Mouse (Mus musculus): Measurements from ENCODE around the gene Abtb2. TPM values are rescaled to one million over a fixed set of nuclear protein-coding genes. Genes with fewer than 3 reads are reported as not detected.

Abtb2 gene
- polyA plus RNA-seq, 1 experiment = 4.2 TPM

DNA sequence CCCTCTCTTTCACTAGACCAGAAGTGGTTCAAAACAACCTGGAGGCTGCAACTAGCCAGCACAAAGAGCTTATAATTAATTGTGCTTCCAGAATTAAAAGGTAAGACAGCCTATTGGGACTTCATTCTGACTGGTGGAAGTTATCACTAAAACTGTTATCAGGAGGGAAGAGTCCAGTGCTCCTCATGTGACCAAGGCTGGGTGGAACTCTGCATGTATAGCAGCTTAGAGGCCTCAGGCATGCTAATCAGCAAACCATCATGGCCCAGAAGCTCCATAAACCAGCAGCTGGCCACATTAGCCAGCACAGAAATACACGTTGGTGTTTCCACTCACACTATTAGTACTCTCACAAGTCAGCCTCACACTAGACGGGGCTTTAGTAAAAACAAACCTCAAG is 180.7 kb downstream of the Abtb2 start:
- no peak overlapping the region for H3K9ac ChIP-seq (ENCODE audit: low read depth, poor library complexity, severe bottlenecking)
- TF ChIP-seq EP300 (IDR thresholded peaks at IDR 0.05; ENCODE audit: insufficient read depth, low read depth, low read length) = no peak
- TF ChIP-seq CTCF (IDR thresholded peaks at IDR 0.05; ENCODE audit: low read depth, low read length) = no peak
- TF ChIP-seq POLR2A (IDR thresholded peaks at IDR 0.05; ENCODE audit: insufficient read depth, low read length) = no peak
- peaks cover 57% of the 10 kb centered on the region for H3K36me3 ChIP-seq (ENCODE audit: control insufficient read depth, insufficient read depth, low read length, poor library complexity, severe bottlenecking)
- no peaks in the 10 kb centered on the region for H3K27me3 ChIP-seq (ENCODE audit: control insufficient read depth, insufficient read depth, low read length, poor library complexity, severe bottlenecking)
- H3K4me3 ChIP-seq (ENCODE audit: low read depth, low read length) = no peak overlapping the region
- H3K9me3 ChIP-seq (replicated peaks; ENCODE audit: control insufficient read depth, insufficient read depth, low read length, poor library complexity, severe bottlenecking) = no peaks in the 10 kb centered on the region
- H3K4me1 ChIP-seq (ENCODE audit: control insufficient read depth, insufficient read depth, low read length) = no peaks in the 10 kb centered on the region
- no peak overlapping the region for H3K27ac ChIP-seq (ENCODE audit: insufficient read depth, low read length)

DNA sequence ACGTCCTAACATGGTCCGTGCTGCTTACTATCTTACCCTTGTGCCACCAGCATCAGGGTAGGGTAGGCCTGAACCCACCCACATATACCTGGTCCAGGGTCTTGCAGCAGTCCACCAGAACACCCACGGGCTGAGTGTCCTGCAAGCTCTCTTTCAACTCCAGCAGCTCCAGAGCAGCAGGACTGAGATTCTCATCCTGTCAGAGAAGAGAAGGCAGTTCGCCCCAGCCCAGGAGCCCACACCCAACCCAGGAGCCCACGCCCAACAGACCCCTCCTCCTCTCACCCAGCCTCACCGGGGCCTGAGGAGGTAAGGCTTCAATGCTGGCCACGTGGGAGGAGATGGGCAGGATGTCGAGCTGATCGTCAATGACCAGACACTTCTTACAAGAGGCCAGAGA is 181.8 kb downstream of the Abtb2 start:
- peaks cover 59% of the 10 kb centered on the region for H3K36me3 ChIP-seq (ENCODE audit: control insufficient read depth, insufficient read depth, low read length, poor library complexity, severe bottlenecking)
- H3K4me1 ChIP-seq (ENCODE audit: control insufficient read depth, insufficient read depth, low read length) = no peaks in the 10 kb centered on the region
- TF ChIP-seq EP300 (IDR thresholded peaks at IDR 0.05; ENCODE audit: insufficient read depth, low read depth, low read length) (no peak), POLR2A (IDR thresholded peaks at IDR 0.05; ENCODE audit: insufficient read depth, low read length) (no peak), CTCF (IDR thresholded peaks at IDR 0.05; ENCODE audit: low read depth, low read length) (no peak)
- no peaks in the 10 kb centered on the region for H3K27me3 ChIP-seq (ENCODE audit: control insufficient read depth, insufficient read depth, low read length, poor library complexity, severe bottlenecking)
- no peak overlapping the region for H3K4me3 ChIP-seq (ENCODE audit: low read depth, low read length)
- no peak overlapping the region for H3K27ac ChIP-seq (ENCODE audit: insufficient read depth, low read length)
- H3K9me3 ChIP-seq (replicated peaks; ENCODE audit: control insufficient read depth, insufficient read depth, low read length, poor library complexity, severe bottlenecking) = no peaks in the 10 kb centered on the region
- H3K9ac ChIP-seq (ENCODE audit: low read depth, poor library complexity, severe bottlenecking) = no peak overlapping the region

DNA sequence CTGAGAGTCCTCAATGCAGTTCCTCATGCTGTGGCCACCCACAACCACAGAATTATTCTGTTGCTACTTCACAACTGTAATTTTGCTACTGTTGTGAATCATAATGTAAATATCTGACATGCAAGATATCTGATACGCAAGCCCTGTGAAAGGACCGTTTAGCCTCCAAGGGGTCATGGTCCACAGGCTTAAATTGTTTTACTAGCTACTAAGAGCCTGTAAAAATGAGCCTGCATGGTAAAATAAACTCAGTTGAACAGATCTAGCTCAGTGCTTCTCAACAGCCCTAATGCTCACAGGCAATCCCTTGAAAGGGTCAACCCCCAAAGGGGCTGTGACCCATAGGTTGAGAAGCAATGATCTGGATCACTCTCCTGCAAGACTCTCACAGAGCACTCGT is 183.0 kb downstream of the Abtb2 start:
- Histone ChIP-seq H3K36me3 (ENCODE audit: control insufficient read depth, insufficient read depth, low read length, poor library complexity, severe bottlenecking) (peaks cover 57% of the 10 kb centered on the region), H3K9ac (ENCODE audit: low read depth, poor library complexity, severe bottlenecking) (no peak overlapping the region), H3K9me3 (replicated peaks; ENCODE audit: control insufficient read depth, insufficient read depth, low read length, poor library complexity, severe bottlenecking) (no peaks in the 10 kb centered on the region), H3K27ac (ENCODE audit: insufficient read depth, low read length) (no peak overlapping the region), H3K27me3 (ENCODE audit: control insufficient read depth, insufficient read depth, low read length, poor library complexity, severe bottlenecking) (no peaks in the 10 kb centered on the region), H3K4me1 (ENCODE audit: control insufficient read depth, insufficient read depth, low read length) (no peaks in the 10 kb centered on the region), H3K4me3 (ENCODE audit: low read depth, low read length) (no peak overlapping the region)
- TF ChIP-seq POLR2A (IDR thresholded peaks at IDR 0.05; ENCODE audit: insufficient read depth, low read length) (no peak), EP300 (IDR thresholded peaks at IDR 0.05; ENCODE audit: insufficient read depth, low read depth, low read length) (no peak), CTCF (IDR thresholded peaks at IDR 0.05; ENCODE audit: low read depth, low read length) (no peak)

DNA sequence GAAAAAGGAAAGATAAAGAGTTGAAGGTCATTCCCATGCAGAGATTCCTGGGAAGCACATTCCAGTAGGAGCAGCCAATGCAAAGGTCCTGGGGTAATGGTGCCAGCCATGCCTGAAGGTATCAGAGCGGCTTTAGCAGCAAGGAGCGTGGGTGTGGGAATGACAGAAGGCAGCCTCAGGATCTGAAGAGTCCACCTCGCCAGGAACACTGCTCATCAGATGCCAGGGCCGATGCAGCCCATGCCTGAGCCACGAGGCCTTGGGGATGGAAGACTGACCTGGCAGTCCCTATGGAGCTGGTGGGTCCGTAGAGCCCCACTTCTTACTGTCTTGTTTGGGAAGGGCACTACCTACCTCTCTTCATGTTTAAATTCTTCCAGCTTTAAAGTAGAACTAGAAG is 185.7 kb downstream of the Abtb2 start:
- H3K27ac ChIP-seq (ENCODE audit: insufficient read depth, low read length) = no peak overlapping the region
- no peaks in the 10 kb centered on the region for H3K27me3 ChIP-seq (ENCODE audit: control insufficient read depth, insufficient read depth, low read length, poor library complexity, severe bottlenecking)
- H3K4me1 ChIP-seq (ENCODE audit: control insufficient read depth, insufficient read depth, low read length) = no peaks in the 10 kb centered on the region
- no peak for TF ChIP-seq POLR2A (IDR thresholded peaks at IDR 0.05; ENCODE audit: insufficient read depth, low read length)
- TF ChIP-seq EP300 (IDR thresholded peaks at IDR 0.05; ENCODE audit: insufficient read depth, low read depth, low read length) = no peak
- TF ChIP-seq CTCF (IDR thresholded peaks at IDR 0.05; ENCODE audit: low read depth, low read length) = no peak
- H3K4me3 ChIP-seq (ENCODE audit: low read depth, low read length) = no peak overlapping the region
- peaks cover 66% of the 10 kb centered on the region for H3K36me3 ChIP-seq (ENCODE audit: control insufficient read depth, insufficient read depth, low read length, poor library complexity, severe bottlenecking)
- H3K9ac ChIP-seq (ENCODE audit: low read depth, poor library complexity, severe bottlenecking) = no peak overlapping the region
- H3K9me3 ChIP-seq (replicated peaks; ENCODE audit: control insufficient read depth, insufficient read depth, low read length, poor library complexity, severe bottlenecking) = no peaks in the 10 kb centered on the region

DNA sequence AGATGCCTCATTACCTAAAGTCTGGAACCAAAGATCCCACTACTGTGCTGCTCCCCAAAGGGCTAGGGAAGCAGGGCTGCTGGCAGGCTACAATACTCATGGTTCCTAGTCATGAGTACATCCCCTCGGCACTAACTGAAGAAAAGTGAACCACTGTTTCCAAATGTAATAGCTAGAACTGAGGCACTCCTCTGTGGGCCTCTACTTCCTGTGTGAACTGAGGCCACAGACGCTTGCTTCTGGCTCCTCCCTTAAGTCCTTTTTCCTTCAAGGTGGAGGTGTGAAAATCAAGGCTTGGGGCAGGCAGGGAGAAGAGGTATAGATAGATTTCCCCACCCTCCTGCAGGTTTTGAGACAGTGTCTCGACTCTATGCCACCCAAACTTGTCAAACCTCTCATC is 188.5 kb downstream of the Abtb2 start:
- no peaks in the 10 kb centered on the region for H3K27me3 ChIP-seq (ENCODE audit: control insufficient read depth, insufficient read depth, low read length, poor library complexity, severe bottlenecking)
- no peaks in the 10 kb centered on the region for H3K4me1 ChIP-seq (ENCODE audit: control insufficient read depth, insufficient read depth, low read length)
- no peak overlapping the region for H3K27ac ChIP-seq (ENCODE audit: insufficient read depth, low read length)
- no peaks in the 10 kb centered on the region for H3K9me3 ChIP-seq (replicated peaks; ENCODE audit: control insufficient read depth, insufficient read depth, low read length, poor library complexity, severe bottlenecking)
- TF ChIP-seq CTCF (IDR thresholded peaks at IDR 0.05; ENCODE audit: low read depth, low read length) (no peak), EP300 (IDR thresholded peaks at IDR 0.05; ENCODE audit: insufficient read depth, low read depth, low read length) (no peak), POLR2A (IDR thresholded peaks at IDR 0.05; ENCODE audit: insufficient read depth, low read length) (no peak)
- no peak overlapping the region for H3K4me3 ChIP-seq (ENCODE audit: low read depth, low read length)
- H3K36me3 ChIP-seq (ENCODE audit: control insufficient read depth, insufficient read depth, low read length, poor library complexity, severe bottlenecking) = peaks cover 70% of the 10 kb centered on the region
- H3K9ac ChIP-seq (ENCODE audit: low read depth, poor library complexity, severe bottlenecking) = no peak overlapping the region

DNA sequence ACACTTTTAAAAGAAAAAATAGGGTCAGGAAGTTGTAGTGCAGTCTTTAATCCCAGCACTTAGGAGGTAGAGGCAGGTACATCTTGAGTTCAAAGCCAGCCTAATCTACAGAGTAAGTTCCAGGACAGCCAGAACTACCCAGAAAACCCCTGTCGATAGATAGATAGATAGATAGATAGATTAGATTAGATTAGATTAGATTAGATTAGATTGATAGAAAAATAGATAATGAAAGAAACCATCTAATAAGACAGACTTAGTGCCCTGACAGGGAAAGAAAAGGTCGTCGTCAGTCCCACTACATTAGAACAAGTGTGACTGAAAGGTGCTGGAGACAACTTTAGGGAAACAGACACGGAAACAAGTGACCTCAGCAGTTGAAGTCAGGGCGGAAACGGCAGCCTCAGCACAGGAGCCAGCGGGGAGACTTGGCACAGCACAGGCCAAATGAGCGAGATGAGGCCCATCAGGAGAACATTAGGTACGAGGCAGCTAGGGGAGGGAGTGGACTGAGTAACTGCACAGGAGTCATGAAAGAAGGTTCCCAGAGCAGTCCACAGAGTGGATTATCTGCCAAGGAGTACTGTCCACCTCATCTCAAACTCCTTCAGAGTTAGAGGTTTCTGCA is 189.5 kb downstream of the Abtb2 start:
- Histone ChIP-seq H3K9me3 (replicated peaks; ENCODE audit: control insufficient read depth, insufficient read depth, low read length, poor library complexity, severe bottlenecking) (no peaks in the 10 kb centered on the region), H3K27me3 (ENCODE audit: control insufficient read depth, insufficient read depth, low read length, poor library complexity, severe bottlenecking) (no peaks in the 10 kb centered on the region), H3K27ac (ENCODE audit: insufficient read depth, low read length) (no peak overlapping the region), H3K4me3 (ENCODE audit: low read depth, low read length) (no peak overlapping the region), H3K36me3 (ENCODE audit: control insufficient read depth, insufficient read depth, low read length, poor library complexity, severe bottlenecking) (peaks cover 63% of the 10 kb centered on the region), H3K9ac (ENCODE audit: low read depth, poor library complexity, severe bottlenecking) (no peak overlapping the region), H3K4me1 (ENCODE audit: control insufficient read depth, insufficient read depth, low read length) (no peaks in the 10 kb centered on the region)
- TF ChIP-seq CTCF (IDR thresholded peaks at IDR 0.05; ENCODE audit: low read depth, low read length) (no peak), EP300 (IDR thresholded peaks at IDR 0.05; ENCODE audit: insufficient read depth, low read depth, low read length) (no peak), POLR2A (IDR thresholded peaks at IDR 0.05; ENCODE audit: insufficient read depth, low read length) (no peak)
